Mouse (Mus musculus) liver, embryonic 15.5 days (tissue): ENCODE measurements around the gene Garnl3. TPM values are rescaled to one million over a fixed set of nuclear protein-coding genes. Genes with fewer than 3 reads are reported as not detected.

ENCODE experiments used
- ATAC-seq: fragments of 200-750 bp; cut with Nextera tagmentation; 2 replicates; pipeline ENCODE4 v1.8.0; 2017; ENCODE audit warnings: moderate number of reproducible peaks, mild to moderate bottlenecking, moderate library complexity; ENCODE audit not compliant: insufficient read depth
- H3K27ac ChIP-seq: fragments of 300-500 bp; sonication (generic); replicated peaks from 2 replicates; pipeline ENCODE4 v1.5.1; 2015; ENCODE audit warnings: mild to moderate bottlenecking, inconsistent platforms
- H3K27me3 ChIP-seq: fragments of 300-500 bp; sonication (generic); 2 replicates; pipeline ENCODE4 v1.6.1; 2015; ENCODE audit warnings: mild to moderate bottlenecking, inconsistent platforms
- H3K36me3 ChIP-seq: fragments of 300-500 bp; sonication (generic); replicated peaks from 2 replicates; pipeline ENCODE4 v1.6.1; 2015; ENCODE audit warnings: moderate library complexity, mild to moderate bottlenecking, inconsistent platforms
- H3K4me1 ChIP-seq: fragments of 300-500 bp; sonication (generic); replicated peaks from 2 replicates; pipeline ENCODE4 v1.6.1; 2015; ENCODE audit warnings: inconsistent platforms
- H3K4me2 ChIP-seq: fragments of 300-500 bp; sonication (generic); 2 replicates; pipeline ENCODE4 v1.6.1; 2015; ENCODE audit warnings: moderate library complexity, mild to moderate bottlenecking, inconsistent platforms
- H3K4me3 ChIP-seq: fragments of 300-500 bp; sonication (generic); replicated peaks from 2 replicates; pipeline ENCODE4 v1.5.1; 2015; ENCODE audit warnings: mild to moderate bottlenecking, inconsistent platforms
- H3K9ac ChIP-seq: fragments of 300-500 bp; sonication (generic); 2 replicates; pipeline ENCODE4 v1.6.1; 2015; ENCODE audit warnings: moderate library complexity, mild to moderate bottlenecking, inconsistent platforms
- H3K9me3 ChIP-seq: fragments of 300-500 bp; sonication (generic); replicated peaks from 2 replicates; pipeline ENCODE4 v1.6.1; 2016; ENCODE audit warnings: inconsistent platforms
- WGBS: fragments of 180-500 bp; shearing (Covaris S2); methylation state at CpG from one replicate; pipeline ENCODE4 v1.1.7; 2015; ENCODE audit warnings: mixed read lengths; ENCODE audit not compliant: insufficient replicate concordance; 5-methylcytosine and 5-hydroxymethylcytosine counted together
- polyA plus RNA-seq: library from polyadenylated mRNA; unstranded; fragments of >200 nt; fragmentation: Nextera tagmentation; extraction: Ambion mirVana; gene quantifications from 2 replicates; pipeline ENCODE4 v1.2.1, GENCODE M21; 2015

The Garnl3 gene
- polyA plus RNA-seq, 1 experiment from 2014 or later, result 0.89 TPM

DNA sequence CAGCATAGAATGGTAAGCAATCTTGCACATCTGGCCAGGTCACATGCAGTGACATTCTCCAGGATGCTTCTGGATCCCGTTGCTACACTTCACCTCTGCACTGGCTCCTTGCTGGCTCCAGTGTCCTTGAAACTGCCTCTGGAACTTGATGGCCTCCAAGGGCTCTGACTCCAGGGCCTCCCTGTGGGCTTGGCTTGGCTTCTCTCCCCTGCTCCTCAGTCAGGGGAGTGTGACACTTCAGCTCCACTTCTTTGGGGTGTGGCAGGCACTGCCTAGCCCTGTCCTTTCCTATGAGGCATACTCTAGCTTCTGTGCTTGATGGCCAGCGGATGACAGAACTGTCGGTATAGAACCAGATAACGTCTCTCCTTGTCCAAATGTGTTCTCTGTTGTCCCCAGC lies 15.5 kb upstream of the Garnl3 start:
- Histone ChIP-seq H3K4me1 (no peaks in the 10 kb centered on the region), H3K27me3 (no peaks in the 10 kb centered on the region), H3K4me2 (no peak overlapping the region), H3K36me3 (no peaks in the 10 kb centered on the region), H3K4me3 (no peak overlapping the region), H3K27ac (no peak overlapping the region), H3K9ac (no peak overlapping the region), H3K9me3 (no peaks in the 10 kb centered on the region)
- 63% methylated on average over 4 of the region's 4 CpGs for WGBS
- ATAC-seq, result no peak

DNA sequence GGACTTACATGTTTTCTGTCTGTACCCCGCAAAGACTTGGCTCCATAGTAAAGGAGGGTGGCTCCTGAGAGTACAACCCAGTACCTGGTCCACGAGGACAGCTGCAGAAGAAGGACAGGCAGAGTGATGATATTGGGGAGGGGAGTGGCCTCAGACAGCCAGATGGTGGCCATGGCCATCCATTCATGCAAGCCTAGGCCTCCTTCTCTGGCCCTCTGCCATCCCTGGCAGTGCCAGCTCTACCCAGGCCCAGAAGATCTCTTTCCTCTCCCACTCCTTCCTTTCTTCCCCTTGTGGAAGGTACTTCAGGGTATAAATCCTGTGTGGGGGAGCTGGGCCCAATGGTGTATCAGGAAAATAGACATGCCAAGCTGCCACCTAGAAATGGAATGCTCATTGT lies 11.8 kb upstream of the Garnl3 start:
- 66% methylated on average over 2 of the region's 2 CpGs for WGBS

GRCm38 (mm10) chr2:33138491-33138890 lies 7.0 kb upstream of the Garnl3 start:
- Histone ChIP-seq H3K9ac (no peak overlapping the region), H3K27ac (no peak overlapping the region), H3K4me2 (no peak overlapping the region), H3K4me1 (no peaks in the 10 kb centered on the region), H3K27me3 (peaks cover 8% of the 10 kb centered on the region), H3K4me3 (no peak overlapping the region), H3K36me3 (no peaks in the 10 kb centered on the region), H3K9me3 (no peaks in the 10 kb centered on the region)
- no peak for ATAC-seq
- 45% methylated on average over 2 of the region's 2 CpGs for WGBS

More for the DNA sequence above, 11.8 kb upstream of the Garnl3 start:
- Histone ChIP-seq H3K27me3 (no peaks in the 10 kb centered on the region), H3K9me3 (no peaks in the 10 kb centered on the region), H3K36me3 (no peaks in the 10 kb centered on the region), H3K27ac (no peak overlapping the region), H3K9ac (no peak overlapping the region), H3K4me1 (no peaks in the 10 kb centered on the region), H3K4me3 (no peak overlapping the region), H3K4me2 (no peak overlapping the region)
- ATAC-seq, result no peak

DNA sequence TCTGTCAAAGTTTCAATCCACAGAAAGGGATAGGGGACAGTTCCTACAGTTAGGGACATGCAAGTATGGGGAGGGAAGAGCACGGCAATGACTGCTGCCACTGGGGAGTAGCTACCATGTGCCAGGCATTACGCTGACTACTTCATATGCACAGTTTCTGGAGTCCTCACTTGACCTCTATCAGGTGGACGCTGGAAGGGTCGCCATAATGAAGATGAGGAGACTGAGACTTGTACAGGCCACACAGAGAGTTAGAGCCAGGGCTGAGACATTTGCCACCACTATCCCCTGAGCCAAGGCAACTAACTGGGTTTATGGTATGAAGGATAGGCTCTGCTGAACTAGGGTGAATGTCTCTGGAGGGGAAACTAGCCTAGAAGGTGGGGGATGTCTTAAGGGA lies 6.3 kb upstream of the Garnl3 start:
- H3K27me3 ChIP-seq, result peaks cover 13% of the 10 kb centered on the region
- H3K4me2 ChIP-seq, result no peak overlapping the region
- H3K9me3 ChIP-seq, result no peaks in the 10 kb centered on the region
- no peak overlapping the region for H3K27ac ChIP-seq
- no peak overlapping the region for H3K4me3 ChIP-seq
- H3K4me1 ChIP-seq, result no peaks in the 10 kb centered on the region
- H3K36me3 ChIP-seq, result no peaks in the 10 kb centered on the region
- H3K9ac ChIP-seq, result no peak overlapping the region
- ATAC-seq, result no peak
- WGBS, result 48% methylated on average over 4 of the region's 4 CpGs

DNA sequence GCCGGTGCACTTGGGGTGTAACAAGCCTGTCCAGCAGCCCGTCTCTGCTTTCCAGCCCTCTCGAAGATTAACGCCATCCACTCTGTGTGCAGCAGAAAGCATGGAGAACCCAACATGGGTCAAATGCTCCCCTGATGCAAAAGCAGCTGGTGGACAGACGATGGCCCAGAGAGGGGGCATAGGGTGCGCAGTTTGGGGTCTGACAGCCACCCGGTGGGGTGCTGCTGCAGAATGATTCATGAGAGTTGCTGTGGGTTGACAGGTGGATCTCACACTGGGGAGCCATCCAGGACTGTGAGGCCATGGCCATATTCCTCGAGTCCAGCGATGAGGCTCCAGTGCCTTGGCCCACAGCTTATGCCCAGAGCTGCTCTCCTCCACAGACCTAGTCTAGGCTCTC lies 5.8 kb upstream of the Garnl3 start:
- Histone ChIP-seq H3K4me2 (no peak overlapping the region), H3K4me1 (no peaks in the 10 kb centered on the region), H3K27ac (no peak overlapping the region), H3K27me3 (peaks cover 18% of the 10 kb centered on the region), H3K36me3 (no peaks in the 10 kb centered on the region), H3K4me3 (no peak overlapping the region), H3K9me3 (no peaks in the 10 kb centered on the region), H3K9ac (no peak overlapping the region)
- no peak for ATAC-seq
- WGBS, result 68% methylated on average over 9 of the region's 9 CpGs

GRCm38 (mm10) chr2:33136366-33136765 lies 4.9 kb upstream of the Garnl3 start:
- WGBS, result 80% methylated on average over 6 of the region's 6 CpGs
- Histone ChIP-seq H3K4me2 (no peak overlapping the region), H3K4me1 (peaks cover 7% of the 10 kb centered on the region), H3K27ac (no peak overlapping the region), H3K4me3 (no peak overlapping the region), H3K27me3 (peaks cover 27% of the 10 kb centered on the region), H3K9ac (no peak overlapping the region), H3K9me3 (no peaks in the 10 kb centered on the region), H3K36me3 (no peaks in the 10 kb centered on the region)
- no peak for ATAC-seq

DNA sequence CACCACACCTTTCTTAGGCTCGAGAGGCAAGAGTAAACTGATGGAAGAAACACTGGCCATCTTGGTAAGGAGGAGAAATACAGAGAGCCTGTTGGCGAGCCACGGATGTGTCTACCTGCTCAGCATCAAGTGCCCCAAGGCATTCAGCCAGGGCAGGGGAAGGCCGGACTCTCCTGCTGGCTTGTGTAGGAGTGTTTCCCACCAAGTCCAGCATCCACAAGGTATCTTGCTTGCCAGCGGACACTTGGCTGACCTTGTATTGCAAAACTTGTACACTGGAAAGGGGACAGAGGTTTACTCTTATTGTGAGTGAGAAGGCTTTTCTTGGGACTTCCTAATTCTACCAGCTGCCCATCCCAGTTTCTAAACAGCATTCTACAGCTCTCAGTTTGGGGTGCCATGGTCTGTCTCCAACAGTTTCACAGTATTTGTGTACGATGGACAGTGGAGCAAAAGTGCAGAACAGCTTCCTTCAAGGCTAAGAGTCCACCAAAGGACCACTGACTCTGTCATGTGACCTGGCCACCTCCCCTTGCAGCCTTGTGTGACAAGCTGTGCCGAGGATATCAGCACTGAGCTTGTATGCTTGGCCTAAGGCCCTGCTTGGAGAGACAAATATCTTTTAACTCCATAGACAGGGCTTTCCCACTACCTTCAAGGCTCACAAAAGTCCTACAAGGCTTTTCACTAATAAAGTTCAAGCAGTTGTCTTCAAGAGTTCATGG lies 3.5 kb upstream of the Garnl3 start:
- no peak overlapping the region for H3K9ac ChIP-seq
- 45% methylated on average over 7 of the region's 7 CpGs for WGBS
- H3K36me3 ChIP-seq, result no peaks in the 10 kb centered on the region
- H3K4me1 ChIP-seq, result peaks cover 22% of the 10 kb centered on the region
- no peaks in the 10 kb centered on the region for H3K9me3 ChIP-seq
- no peak for ATAC-seq
- no peak overlapping the region for H3K4me2 ChIP-seq
- H3K27me3 ChIP-seq, result peaks cover 32% of the 10 kb centered on the region
- no peak overlapping the region for H3K4me3 ChIP-seq
- no peak overlapping the region for H3K27ac ChIP-seq

DNA sequence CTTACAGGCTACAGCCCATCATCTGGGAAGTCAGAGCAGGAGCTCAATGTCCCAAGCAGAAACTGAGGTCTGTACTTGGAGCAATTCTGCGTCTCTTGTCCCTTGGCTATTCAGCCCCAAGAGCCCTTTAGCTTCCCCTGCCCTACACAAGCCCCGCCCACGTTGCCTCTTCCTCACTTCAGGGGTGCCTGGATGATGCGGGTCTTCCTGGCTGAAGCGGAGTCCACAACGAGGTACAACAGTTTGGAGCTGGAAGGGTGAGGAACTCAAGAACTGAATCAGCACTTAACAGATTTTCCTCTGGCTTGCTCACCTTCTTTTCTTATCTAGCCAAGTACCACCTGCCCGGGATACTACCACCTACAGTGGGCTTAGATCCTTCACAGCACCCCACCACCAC lies 852 bp upstream of the Garnl3 start:
- WGBS, result 4% methylated on average over 7 of the region's 7 CpGs
- H3K9ac ChIP-seq, result no peak overlapping the region
- ATAC-seq, result no peak
- H3K4me1 ChIP-seq, result peaks cover 26% of the 10 kb centered on the region
- no peaks in the 10 kb centered on the region for H3K9me3 ChIP-seq
- H3K27ac ChIP-seq, result no peak overlapping the region
- peaks cover 46% of the 10 kb centered on the region for H3K27me3 ChIP-seq
- H3K4me3 ChIP-seq, result no peak overlapping the region
- no peaks in the 10 kb centered on the region for H3K36me3 ChIP-seq
- H3K4me2 ChIP-seq, result no peak overlapping the region

DNA sequence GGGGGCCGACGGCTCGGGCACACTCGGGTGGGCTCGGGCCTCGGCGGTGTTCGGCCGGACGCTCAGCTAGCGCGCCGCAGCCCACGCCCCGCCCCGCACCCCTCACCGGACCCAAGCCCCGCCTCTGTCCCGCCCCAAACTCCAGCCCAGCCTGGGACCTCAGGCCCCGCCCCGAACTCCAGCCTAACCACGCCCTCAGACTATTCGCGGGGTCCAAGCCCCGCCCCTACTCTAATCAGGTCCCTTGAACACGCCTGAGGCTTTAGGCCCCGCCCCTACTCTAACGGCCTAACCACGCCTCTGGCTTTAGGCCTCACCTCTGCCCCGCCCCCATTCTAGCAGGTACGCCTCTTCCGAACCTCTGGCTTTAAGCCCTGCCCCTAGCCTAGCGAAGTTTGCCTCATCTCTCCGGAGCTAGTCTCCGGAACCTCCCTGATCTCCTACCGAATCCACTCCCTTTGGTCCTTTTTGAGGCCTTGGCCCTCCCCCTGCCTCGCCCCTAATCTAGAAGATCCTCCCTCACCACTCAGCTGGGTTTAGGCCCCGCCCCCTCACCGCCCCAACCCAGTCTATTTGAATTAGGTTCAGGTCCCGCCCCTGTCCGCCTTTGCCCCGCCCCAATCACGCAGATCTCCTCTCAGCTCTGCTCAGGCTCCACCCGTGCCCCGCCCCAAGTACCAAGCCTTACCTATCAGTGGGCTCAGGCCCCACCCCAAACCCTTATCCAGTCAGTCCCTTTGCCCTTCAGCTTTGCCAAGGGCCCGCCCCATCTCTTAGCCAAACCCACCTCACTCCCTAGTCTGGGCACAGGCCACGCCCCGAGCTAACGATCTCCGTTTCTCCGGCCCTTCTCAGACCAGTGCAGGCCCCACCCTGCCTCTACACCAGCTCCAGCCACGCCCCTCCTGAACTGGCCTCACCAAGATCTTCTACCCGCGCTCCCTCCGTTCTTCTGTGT lies 649 bp downstream of the Garnl3 start:
- H3K9ac ChIP-seq, result peak overlapping the region; percentile 40
- peak overlapping the region; percentile 63 for H3K4me3 ChIP-seq
- H3K36me3 ChIP-seq, result no peaks in the 10 kb centered on the region
- peak overlapping the region; percentile 95 for H3K4me2 ChIP-seq
- H3K27ac ChIP-seq, result peak overlapping the region; percentile 55; the same call in 1 of the 2 replicates
- H3K9me3 ChIP-seq, result no peaks in the 10 kb centered on the region
- under 1% methylated on average over 55 of the region's 55 CpGs for WGBS
- ATAC-seq, result peak; percentile 94
- H3K4me1 ChIP-seq, result peaks cover 26% of the 10 kb centered on the region
- H3K27me3 ChIP-seq, result peaks cover 46% of the 10 kb centered on the region

- H3K4me1 ChIP-seq, result peaks cover 26% of the 10 kb centered on the region
- H3K27ac ChIP-seq, result no peak overlapping the region
- H3K27me3 ChIP-seq, result peaks cover 46% of the 10 kb centered on the region
- WGBS, result 1% methylated on average over 33 of the region's 33 CpGs
- H3K4me2 ChIP-seq, result peak overlapping the region; percentile 95
- H3K9ac ChIP-seq, result peak overlapping the region; percentile 40
- ATAC-seq, result 0 out of 2 replicates have a peak, but pooled peaks have one; percentile 0
- H3K9me3 ChIP-seq, result no peaks in the 10 kb centered on the region
- H3K4me3 ChIP-seq, result peak overlapping the region; percentile 63
- H3K36me3 ChIP-seq, result no peaks in the 10 kb centered on the region
These were observed 1.3 kb downstream of the Garnl3 start for GRCm38 (mm10) chr2:33130141-33130525.

GRCm38 (mm10) chr2:33129696-33130095 lies 1.8 kb downstream of the Garnl3 start:
- Histone ChIP-seq H3K4me3 (peak overlapping the region; percentile 63), H3K27ac (no peak overlapping the region), H3K36me3 (no peaks in the 10 kb centered on the region), H3K4me1 (peaks cover 26% of the 10 kb centered on the region), H3K9me3 (no peaks in the 10 kb centered on the region), H3K9ac (peak overlapping the region; percentile 40; the same call in 1 of the 2 replicates), H3K4me2 (peak overlapping the region; percentile 95), H3K27me3 (peaks cover 46% of the 10 kb centered on the region)
- WGBS, result 2% methylated on average over 10 of the region's 10 CpGs
- no peak for ATAC-seq
